Mouse (Mus musculus): ENCODE measurements around the gene Sec14l2. TPM values are rescaled to one million over a fixed set of nuclear protein-coding genes. Genes with fewer than 3 reads are reported as not detected.

Sec14l2 gene
- total RNA-seq (2023; ENCODE audit: inconsistent age) = 0.81 to 1.3 TPM in 2 of 4 replicates, not detected in the others

GRCm38 (mm10) chr11:4122742-4123579 is at the start of gene Sec14l2:
Gene Sec14l2 (minus strand): TSS chr11:4123415.

GRCm38 (mm10) chr11:4159808-4160708 is 36.8 kb upstream of the Sec14l2 start, which contains the start of the genes Ccdc157 and Sf3a1:
Gene Ccdc157 (minus strand): TSS chr11:4160293.
Gene Sf3a1 (plus strand): TSS chr11:4160350.

GRCm38 (mm10) chr11:4134986-4135935 is 12.0 kb upstream of the Sec14l2 start, which contains the start of gene Rnf215:
Gene Rnf215 (plus strand): TSS chr11:4135202.

GRCm38 (mm10) chr11:4095171-4096053 is 27.8 kb downstream of the Sec14l2 start, which contains the start of gene Mtfp1:
Gene Mtfp1 (minus strand): TSS chr11:4095445.

GRCm38 (mm10) chr11:4064627-4065122 is 58.5 kb downstream of the Sec14l2 start, which contains the start of gene Sec14l3:
Gene Sec14l3 (plus strand): TSS chr11:4064841.

Other genes starting within 250 kb of the Sec14l2 start
- gene 4921536K21Rik, start 228.3 kb downstream of the Sec14l2 start, total RNA-seq (2023; ENCODE audit: inconsistent age) = 0.84 to 1.5 TPM (median 0.98 TPM) in 4 replicates
- 21.1 to 25.3 TPM (median 23.7 TPM) in 4 replicates for gene Dusp18, start 228.2 kb downstream of the Sec14l2 start, total RNA-seq (2023; ENCODE audit: inconsistent age)
- gene Slc35e4, start 208.8 kb downstream of the Sec14l2 start, total RNA-seq (2023; ENCODE audit: inconsistent age) = 7.0 to 8.9 TPM (median 7.8 TPM) in 4 replicates
- gene Tcn2, start 191.3 kb downstream of the Sec14l2 start, total RNA-seq (2023; ENCODE audit: inconsistent age) = 24.6 to 26.8 TPM (median 26.2 TPM) in 4 replicates
- gene Pes1, start 159.4 kb downstream of the Sec14l2 start, total RNA-seq (2023; ENCODE audit: inconsistent age) = 84.1 to 95.1 TPM (median 92.3 TPM) in 4 replicates
- not detected in 4 replicates for gene 4930556J24Rik, start 146.6 kb downstream of the Sec14l2 start, total RNA-seq (2023; ENCODE audit: inconsistent age)
- gene Gal3st1, start 139.8 kb downstream of the Sec14l2 start, total RNA-seq (2023; ENCODE audit: inconsistent age) = 0.29 to 0.36 TPM in 2 of 4 replicates, not detected in the others
- not detected in 4 replicates for gene Sec14l4, start 92.0 kb downstream of the Sec14l2 start, total RNA-seq (2023; ENCODE audit: inconsistent age)
- not detected in 4 replicates for gene Sec14l3, start 58.6 kb downstream of the Sec14l2 start, total RNA-seq (2023; ENCODE audit: inconsistent age)
- gene Mtfp1, start 28.0 kb downstream of the Sec14l2 start, total RNA-seq (2023; ENCODE audit: inconsistent age) = 0.38 to 1.8 TPM (median 1.3 TPM) in 4 replicates
- gene Rnf215, start 11.8 kb upstream of the Sec14l2 start, total RNA-seq (2023; ENCODE audit: inconsistent age) = 29.9 to 40.8 TPM (median 34.4 TPM) in 4 replicates
- gene Ccdc157, start 36.9 kb upstream of the Sec14l2 start, total RNA-seq (2023; ENCODE audit: inconsistent age) = 7.6 to 12.7 TPM (median 9.2 TPM) in 4 replicates
- gene Sf3a1, start 36.9 kb upstream of the Sec14l2 start, total RNA-seq (2023; ENCODE audit: inconsistent age) = 55.7 to 69.9 TPM (median 65.6 TPM) in 4 replicates
- 44.2 to 53.3 TPM (median 48.1 TPM) in 4 replicates for gene Tbc1d10a, start 63.4 kb upstream of the Sec14l2 start, total RNA-seq (2023; ENCODE audit: inconsistent age)
- 2.5 to 4.3 TPM (median 3.1 TPM) in 4 replicates for gene Castor1, start 94.8 kb upstream of the Sec14l2 start, total RNA-seq (2023; ENCODE audit: inconsistent age)
- 2.2 to 4.8 TPM (median 2.9 TPM) in 4 replicates for gene Osm, start 113.0 kb upstream of the Sec14l2 start, total RNA-seq (2023; ENCODE audit: inconsistent age)
- gene Lif, start 134.1 kb upstream of the Sec14l2 start, total RNA-seq (2023; ENCODE audit: inconsistent age) = not detected in 4 replicates

All from B cell, adult (primary cell).